Mouse (Mus musculus) thymus, postnatal 10 days (tissue): Measurements from ENCODE around the gene Sgpp2.

ENCODE experiments used
- DNase-seq, 2 experiments: peaks; one replicate each; pipeline ENCODE4 v3.0.0; 2021; ENCODE audit warnings: low spot score in 2 of 2

Sgpp2 gene

GRCm38 (mm10) chr1:78339941-78340340, 29.8 kb downstream of the Sgpp2 start:
- DNase-seq, result no peak

- no peak for DNase-seq
Measured at GRCm38 (mm10) chr1:78340584-78340983, 30.4 kb downstream of the Sgpp2 start.

GRCm38 (mm10) chr1:78347317-78347806, 37.2 kb downstream of the Sgpp2 start:
- DNase-seq, result no peak

- no peak for DNase-seq
Measured at GRCm38 (mm10) chr1:78349219-78349618, 39.1 kb downstream of the Sgpp2 start.

GRCm38 (mm10) chr1:78353254-78353653, 43.1 kb downstream of the Sgpp2 start:
- no peak for DNase-seq

GRCm38 (mm10) chr1:78355123-78355522, 45.0 kb downstream of the Sgpp2 start:
- DNase-seq, result no peak

GRCm38 (mm10) chr1:78357415-78357814, 47.3 kb downstream of the Sgpp2 start:
- DNase-seq, result no peak

GRCm38 (mm10) chr1:78357868-78358267, 47.7 kb downstream of the Sgpp2 start:
- no peak for DNase-seq

GRCm38 (mm10) chr1:78363965-78364889, 54.1 kb downstream of the Sgpp2 start:
- DNase-seq, result no peak

GRCm38 (mm10) chr1:78367806-78368205, 57.7 kb downstream of the Sgpp2 start:
- DNase-seq, result no peak

GRCm38 (mm10) chr1:78370121-78370520, 60.0 kb downstream of the Sgpp2 start:
- DNase-seq, result no peak

- DNase-seq, result no peak
Measured at GRCm38 (mm10) chr1:78371569-78372236, 61.6 kb downstream of the Sgpp2 start.

- DNase-seq, result no peak
Measured at GRCm38 (mm10) chr1:78372316-78372715, 62.2 kb downstream of the Sgpp2 start.

GRCm38 (mm10) chr1:78373836-78374235, 63.7 kb downstream of the Sgpp2 start:
- no peak for DNase-seq

GRCm38 (mm10) chr1:78375058-78375457, 64.9 kb downstream of the Sgpp2 start:
- DNase-seq, result no peak

GRCm38 (mm10) chr1:78380950-78381349, 70.8 kb downstream of the Sgpp2 start:
- DNase-seq, result no peak

GRCm38 (mm10) chr1:78387854-78388253, 77.7 kb downstream of the Sgpp2 start:
- no peak for DNase-seq

GRCm38 (mm10) chr1:78388848-78389247, 78.7 kb downstream of the Sgpp2 start:
- no peak for DNase-seq

- no peak for DNase-seq
Measured at GRCm38 (mm10) chr1:78395191-78395735, 85.1 kb downstream of the Sgpp2 start.

GRCm38 (mm10) chr1:78395737-78396136, 85.6 kb downstream of the Sgpp2 start:
- no peak for DNase-seq

GRCm38 (mm10) chr1:78396320-78396913, 86.3 kb downstream of the Sgpp2 start:
- no peak for DNase-seq

GRCm38 (mm10) chr1:78399755-78400154, 89.6 kb downstream of the Sgpp2 start:
- DNase-seq, result no peak
